13 mouse cellular contexts compared by ENCODE assay signal in genomic region chr9:56657996-56658398, GRCm38 (mm10).
DNase-seq lines count a peak whose midpoint lies in the region; ATAC-seq lines count a peak whose summit lies in the region.
"Had no signal": no experiment of that assay in that cellular context is flagged by ENCODE, and none has a peak within 500 bp of the region (broad histone marks: within the 10 kb centered on the region; RNA-seq: fewer than 3 reads in every experiment).

No protein-coding gene starts in this region.

- DNase-seq in cerebellum, adult 11-12 months, result peak; percentile 53
- peak; percentile 60 for DNase-seq in cerebellum, adult 9-11 months
- peak; percentile 81 for DNase-seq in layer of hippocampus, adult 11-12 months (ENCODE audit: low spot score)
- DNase-seq in left cerebral cortex, postnatal 25 days (ENCODE audit: low spot score in 2 of 2), result peak; percentile 82 to 97
- no peak for DNase-seq in adrenal gland, postnatal 36 days
- no peak for DNase-seq in heart, postnatal 4 days
- no peak for DNase-seq in midbrain, embryonic 11.5 days (ENCODE audit: low spot score, missing footprints)
- DNase-seq in heart, postnatal 25 days (ENCODE audit: low spot score), result no peak
- DNase-seq: kidney, adult 18-20 months; lung, adult 18-20 months had no signal

- no peak overlapping the region for H3K9ac ChIP-seq in midbrain, embryonic 11.5 days (ENCODE audit: low read length)
- H3K9ac ChIP-seq: heart, embryonic 15.5 days; midbrain, embryonic 13.5 days; neural tube, embryonic 13.5 days had no signal

- ATAC-seq in midbrain, embryonic 11.5 days (ENCODE audit: low FRiP score), result no peak
- ATAC-seq: midbrain, embryonic 13.5 days had no signal

- no peaks in the 10 kb centered on the region for H3K27me3 ChIP-seq in midbrain, embryonic 11.5 days (ENCODE audit: control insufficient read depth, insufficient read depth, low read length)

- H3K36me3 ChIP-seq in midbrain, embryonic 11.5 days (ENCODE audit: control insufficient read depth, insufficient read depth, low read length), result no peaks in the 10 kb centered on the region
- H3K36me3 ChIP-seq: heart, embryonic 15.5 days; midbrain, embryonic 13.5 days; neural tube, embryonic 13.5 days had no signal

- H3K4me3 ChIP-seq in midbrain, embryonic 11.5 days (ENCODE audit: low read depth, low read length), result no peak overlapping the region
- H3K4me3 ChIP-seq: heart, embryonic 15.5 days; midbrain, embryonic 13.5 days; neural tube, embryonic 13.5 days had no signal

- H3K4me1 ChIP-seq in midbrain, embryonic 11.5 days (ENCODE audit: control insufficient read depth, insufficient read depth, low read length), result peaks cover 8% of the 10 kb centered on the region

- no peak overlapping the region for H3K27ac ChIP-seq in midbrain, embryonic 11.5 days (ENCODE audit: low read depth, low read length)
- H3K27ac ChIP-seq: heart, embryonic 15.5 days; midbrain, embryonic 13.5 days; neural tube, embryonic 13.5 days had no signal

- intact Hi-C loops in left cerebral cortex, postnatal 25 days (cut with DNase I), result loop anchor here (1.0 kb wide), 4 partner anchors 21 to 54 kb away; no protein-coding TSS in a partner anchor
- intact Hi-C loops in heart, postnatal 25 days (cut with DNase I), result no loop called here

- 80% methylated on average over 6 of the region's 6 CpGs for WGBS in midbrain, embryonic 11.5 days

- no peaks in the 10 kb centered on the region for H3K9me3 ChIP-seq in midbrain, embryonic 11.5 days (ENCODE audit: control insufficient read depth, low read length)
- H3K9me3 ChIP-seq: heart, embryonic 15.5 days; midbrain, embryonic 13.5 days; neural tube, embryonic 13.5 days had no signal

- no peak overlapping the region for H3K4me2 ChIP-seq in midbrain, embryonic 11.5 days
- H3K4me2 ChIP-seq: heart, embryonic 15.5 days; midbrain, embryonic 13.5 days; neural tube, embryonic 13.5 days had no signal

Comparison
In these comparisons a context has a peak if more than half of its experiments do, and no peak if none do; other contexts are left out.
1. DNase-seq: peak in cerebellum, adult 11-12 months (single experiment), cerebellum, adult 9-11 months (single experiment), layer of hippocampus, adult 11-12 months (single experiment) and left cerebral cortex, postnatal 25 days (2 of 2); none in adrenal gland, postnatal 36 days (0 of 2), heart, postnatal 4 days (single experiment), midbrain, embryonic 11.5 days (single experiment) and heart, postnatal 25 days (single experiment).